Mouse (Mus musculus) ovary, adult 18-20 months (tissue): Measurements from ENCODE around the gene Gm10031.
"Not testable (repeated sequence)": the region's sequence is repeated elsewhere in the genome, so short reads cannot be mapped to it uniquely, and the experiment has no call there.

ENCODE experiments used
- DNase-seq: peaks from one replicate; pipeline ENCODE4 v3.0.0; 2022; ENCODE audit warnings: low spot score, mixed read lengths

The Gm10031 gene

DNA sequence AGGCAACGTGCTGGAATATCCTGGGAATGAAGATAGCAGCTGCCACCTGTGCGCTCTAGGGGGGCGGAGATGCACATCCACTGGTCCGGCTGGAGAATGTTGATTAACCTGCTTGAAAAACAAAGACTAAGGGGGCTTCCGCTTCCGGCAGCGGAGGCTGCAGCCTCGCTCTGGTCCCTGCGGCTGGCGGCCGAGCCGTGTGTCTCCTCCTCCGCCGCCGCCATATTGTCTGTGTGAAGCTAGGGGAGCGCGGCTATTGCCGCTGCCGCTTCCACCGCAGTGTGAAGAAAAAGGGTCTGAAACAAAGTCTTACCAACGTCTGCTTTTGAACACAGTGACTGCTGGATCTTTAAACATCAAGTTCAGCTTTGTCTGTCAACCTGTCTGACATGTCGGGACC lies at the start of gene Gm10031:
Gene Gm10031 (plus strand): TSS at position 171 of the 400 bp plus-strand sequence.
- not testable (repeated sequence) for DNase-seq

DNA sequence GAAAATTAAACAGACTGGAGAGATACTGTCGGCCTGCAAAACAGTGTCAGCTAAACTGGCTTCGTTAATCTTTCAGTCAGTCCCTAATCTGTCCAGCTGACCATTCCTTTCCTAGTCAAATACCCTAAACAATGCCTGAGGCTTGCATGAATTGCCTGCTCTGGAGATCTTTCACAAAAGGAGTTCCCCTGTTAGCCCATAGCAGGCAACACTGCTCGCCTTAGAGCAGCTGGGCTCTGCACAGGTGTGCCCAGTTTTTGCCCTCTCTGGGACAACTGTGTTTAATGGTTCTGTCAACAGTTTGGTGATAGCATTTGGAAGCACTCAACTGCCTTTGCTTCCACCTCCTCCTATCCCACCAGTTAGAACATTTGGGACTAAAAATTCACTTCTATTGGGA lies 49.0 kb upstream of the Gm10031 start:
- DNase-seq, result no peak

DNA sequence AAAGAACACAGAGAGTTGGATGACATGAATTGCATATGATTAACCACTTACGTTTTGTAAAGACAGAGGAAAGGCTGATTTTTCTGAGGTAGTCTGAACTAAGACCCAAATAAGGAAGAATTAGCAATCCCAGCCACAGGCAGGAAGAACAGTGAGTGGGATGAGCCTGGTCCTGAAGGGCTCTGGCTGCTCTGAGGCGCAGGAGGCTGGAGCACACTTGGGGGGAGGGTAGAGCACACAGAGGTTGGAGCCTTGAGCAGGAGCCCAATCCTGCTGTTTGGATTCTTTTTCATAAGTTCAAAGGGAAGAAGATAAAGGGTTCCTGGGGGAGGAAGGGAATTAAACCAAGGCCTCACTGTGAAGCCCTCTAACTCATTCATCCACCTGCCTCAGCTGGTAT lies 47.8 kb upstream of the Gm10031 start:
- DNase-seq, result peak; percentile 68

DNA sequence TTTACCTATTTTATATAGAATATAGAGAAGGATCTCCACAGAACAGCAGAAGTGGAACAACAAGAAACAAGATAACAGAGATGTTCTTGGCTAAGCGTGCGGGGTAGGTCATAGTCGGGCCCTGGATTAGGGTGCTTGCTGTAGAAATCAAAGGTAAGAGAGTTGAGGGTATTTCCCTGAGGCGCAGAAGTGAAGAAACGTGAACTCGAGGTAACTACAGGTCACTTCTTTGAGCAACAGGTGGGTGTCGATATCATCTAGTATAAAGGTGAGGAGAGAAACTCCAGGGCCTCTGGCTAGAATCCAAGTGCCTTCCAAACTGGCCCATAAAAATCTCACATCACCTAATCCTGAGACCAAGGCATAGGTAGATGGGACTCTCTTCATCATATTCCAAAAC lies 47.3 kb upstream of the Gm10031 start:
- no peak for DNase-seq

DNA sequence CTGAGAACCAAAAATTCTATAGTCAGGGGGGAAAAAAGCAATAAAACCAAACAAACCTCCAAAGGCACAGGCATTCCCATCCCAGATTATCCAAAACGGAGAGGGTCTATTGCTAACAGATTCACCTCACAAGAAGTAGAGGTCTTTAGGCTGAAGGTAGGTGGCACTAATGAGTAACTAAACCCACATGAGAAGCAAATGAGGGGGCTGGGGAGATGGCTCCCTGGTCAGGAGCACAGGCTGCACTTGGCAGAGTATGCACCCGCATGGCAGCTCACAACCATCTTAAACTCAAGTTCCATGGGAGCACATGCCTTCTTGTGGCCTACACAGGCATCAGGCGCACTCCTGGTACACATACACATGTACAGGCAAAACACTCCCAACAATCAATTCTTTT lies 42.0 kb upstream of the Gm10031 start:
- no peak for DNase-seq

DNA sequence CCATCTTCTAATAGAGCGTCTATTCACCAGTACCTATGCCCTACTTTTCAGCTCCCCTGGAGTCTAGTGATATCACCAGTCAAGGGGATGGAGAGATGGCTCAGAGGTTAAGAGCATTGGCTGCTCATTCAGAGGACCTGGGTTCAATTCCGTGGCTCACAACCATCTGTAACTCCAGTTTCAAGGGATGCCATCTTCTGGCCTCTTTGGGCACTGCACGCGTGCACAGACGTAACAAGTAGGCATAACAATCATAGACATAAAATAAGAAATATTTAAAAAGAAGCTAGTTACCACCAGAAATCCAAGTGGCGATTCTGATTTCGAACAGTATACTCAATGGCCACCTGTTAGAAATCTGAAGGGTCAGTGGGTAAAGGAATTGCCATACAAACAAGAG lies 36.3 kb upstream of the Gm10031 start:
- no peak for DNase-seq

DNA sequence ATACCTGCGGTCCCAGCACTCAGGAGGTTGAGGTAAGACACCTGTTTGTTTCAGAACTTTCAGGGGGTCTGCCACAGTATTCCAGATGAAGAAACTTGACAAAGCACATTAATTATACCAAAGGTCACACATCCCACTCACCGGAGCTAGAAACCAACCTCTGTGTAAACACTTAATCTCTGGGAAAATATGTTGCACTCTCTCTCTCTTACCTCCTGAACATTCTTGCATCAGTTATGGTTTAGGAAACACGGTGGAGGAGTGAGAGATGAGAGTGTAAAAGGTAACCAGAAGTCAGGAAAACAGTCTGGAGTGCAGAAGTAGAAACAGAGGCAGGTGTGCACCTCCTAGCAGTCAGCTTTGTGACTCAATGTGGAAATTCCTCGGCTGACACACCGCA lies 35.8 kb upstream of the Gm10031 start:
- DNase-seq, result no peak

DNA sequence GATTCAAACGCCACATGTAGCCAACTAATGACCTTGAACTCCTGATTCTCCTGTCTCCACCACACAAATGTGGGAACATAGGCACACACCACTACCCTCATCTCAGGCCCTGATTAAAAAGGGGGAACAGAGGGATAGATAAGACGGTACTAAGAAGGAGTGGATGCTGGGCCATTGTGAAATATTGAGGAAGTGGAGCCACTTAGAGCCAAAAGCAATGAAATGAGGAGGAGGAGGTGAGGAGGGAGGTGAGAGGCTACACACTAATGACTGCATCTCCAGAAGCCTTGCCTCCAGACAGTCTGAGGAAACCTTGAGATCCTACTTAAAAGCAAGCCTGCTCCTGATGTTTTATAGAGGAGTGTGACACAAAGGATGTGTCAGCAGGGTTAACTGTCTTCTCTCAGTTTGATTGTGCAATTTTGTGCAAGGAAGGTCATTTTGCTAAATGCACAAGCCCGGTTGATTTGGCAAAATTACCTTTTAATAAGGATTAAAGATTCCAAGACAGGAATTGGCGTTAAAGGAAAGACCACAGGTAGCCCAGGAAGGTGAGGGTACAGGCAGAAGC lies 32.5 kb upstream of the Gm10031 start:
- DNase-seq, result no peak

DNA sequence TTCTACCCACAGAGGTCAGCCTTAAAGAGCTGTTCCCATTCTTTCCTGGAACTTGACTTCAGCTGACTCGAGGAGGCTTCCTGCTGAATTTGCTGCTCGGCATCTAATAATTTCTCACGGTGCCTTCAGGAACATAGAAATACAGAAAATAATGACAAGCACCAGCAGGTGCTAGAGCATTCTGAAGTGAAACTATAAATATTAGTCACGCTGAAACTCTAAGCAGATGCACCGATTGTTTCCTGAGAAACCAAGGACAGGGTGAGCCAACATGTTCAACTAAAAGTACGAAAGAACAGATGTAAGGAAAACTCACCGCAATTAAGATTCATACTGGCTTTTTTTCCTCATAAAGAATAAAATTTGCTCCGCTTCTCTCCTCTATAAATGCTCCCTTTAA lies 28.8 kb upstream of the Gm10031 start:
- no peak for DNase-seq

DNA sequence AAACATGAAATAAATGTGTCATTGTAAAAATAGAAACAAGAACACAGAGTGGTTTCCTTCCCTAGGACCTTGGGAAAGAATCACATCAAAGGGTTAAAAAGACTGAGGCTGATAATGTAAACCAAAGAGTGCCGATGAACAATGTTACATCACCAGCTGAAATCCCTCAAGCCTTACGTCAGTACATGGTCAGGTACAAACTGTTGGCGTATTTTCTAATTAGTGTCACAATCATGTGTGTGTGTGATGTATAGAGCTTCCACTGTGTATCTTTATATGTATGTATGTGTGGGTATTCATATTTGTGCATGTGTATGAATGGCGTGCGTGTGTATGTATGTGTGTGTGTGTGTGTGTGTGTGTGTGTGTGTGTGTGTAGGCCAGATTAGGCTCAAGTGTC lies 26.9 kb upstream of the Gm10031 start:
- DNase-seq, result no peak

DNA sequence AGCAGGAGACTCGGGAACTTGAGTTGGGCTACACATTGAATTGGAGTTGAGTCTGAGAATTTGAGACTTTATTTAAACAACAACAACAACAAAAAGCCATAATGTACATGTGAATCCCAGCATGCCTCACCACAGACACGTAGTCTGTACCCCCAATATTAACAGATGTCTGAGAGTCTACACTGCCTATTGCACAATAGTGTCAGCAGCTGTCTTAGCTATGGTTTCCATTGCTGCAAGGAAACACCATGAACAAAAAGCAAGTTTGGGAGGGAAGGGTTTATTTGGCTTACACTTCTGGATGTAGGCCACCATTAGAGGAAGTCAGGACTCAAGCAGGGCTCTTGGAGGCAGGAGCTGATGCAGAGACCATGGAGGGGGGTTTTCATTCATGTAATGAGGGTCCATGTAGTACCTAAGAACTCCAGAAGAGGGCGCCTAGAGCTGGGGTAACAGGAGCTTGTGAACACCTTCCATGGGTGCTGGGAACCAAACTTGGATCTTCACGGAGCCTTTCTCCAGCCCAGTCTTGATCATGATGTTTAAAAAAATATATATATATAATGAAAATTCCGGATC lies 18.8 kb upstream of the Gm10031 start:
- DNase-seq, result no peak

DNA sequence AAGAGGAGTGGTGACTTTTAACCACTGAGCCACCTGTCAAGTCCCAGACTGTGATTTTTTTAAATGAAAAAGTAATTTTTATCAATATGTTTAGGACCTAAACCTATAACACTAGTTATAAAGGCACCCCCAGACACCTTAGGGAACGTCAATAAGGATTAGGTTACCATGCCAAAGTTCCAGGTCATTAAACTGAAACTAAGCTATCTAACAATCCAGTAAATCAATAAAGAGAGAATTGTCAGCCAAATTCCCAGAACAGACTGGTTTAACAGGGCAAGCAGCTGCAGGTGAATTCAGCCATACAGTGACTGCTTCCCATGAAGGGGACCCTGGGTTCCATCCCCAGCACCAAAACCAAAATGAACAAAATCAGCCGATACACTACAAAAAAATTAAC lies 17.9 kb upstream of the Gm10031 start:
- DNase-seq, result no peak

DNA sequence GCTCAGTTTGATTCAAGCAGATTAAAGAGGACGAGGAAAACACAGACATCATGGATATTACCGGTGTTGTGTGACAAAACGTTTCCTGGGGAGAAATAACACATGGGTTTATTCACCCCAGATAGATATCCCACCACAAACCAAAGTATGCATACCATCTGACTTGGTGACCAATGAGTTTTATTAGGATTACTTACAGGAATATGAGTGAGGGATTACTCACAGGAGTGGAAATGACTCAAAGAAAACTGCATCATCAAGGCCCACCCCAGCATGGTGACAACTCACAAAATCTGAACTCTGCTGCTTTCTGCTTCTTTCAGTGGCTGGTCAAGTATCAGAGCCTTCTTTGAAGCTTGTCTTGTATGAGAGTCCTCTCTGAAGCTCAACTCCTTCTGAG lies 16.1 kb upstream of the Gm10031 start:
- DNase-seq, result no peak

DNA sequence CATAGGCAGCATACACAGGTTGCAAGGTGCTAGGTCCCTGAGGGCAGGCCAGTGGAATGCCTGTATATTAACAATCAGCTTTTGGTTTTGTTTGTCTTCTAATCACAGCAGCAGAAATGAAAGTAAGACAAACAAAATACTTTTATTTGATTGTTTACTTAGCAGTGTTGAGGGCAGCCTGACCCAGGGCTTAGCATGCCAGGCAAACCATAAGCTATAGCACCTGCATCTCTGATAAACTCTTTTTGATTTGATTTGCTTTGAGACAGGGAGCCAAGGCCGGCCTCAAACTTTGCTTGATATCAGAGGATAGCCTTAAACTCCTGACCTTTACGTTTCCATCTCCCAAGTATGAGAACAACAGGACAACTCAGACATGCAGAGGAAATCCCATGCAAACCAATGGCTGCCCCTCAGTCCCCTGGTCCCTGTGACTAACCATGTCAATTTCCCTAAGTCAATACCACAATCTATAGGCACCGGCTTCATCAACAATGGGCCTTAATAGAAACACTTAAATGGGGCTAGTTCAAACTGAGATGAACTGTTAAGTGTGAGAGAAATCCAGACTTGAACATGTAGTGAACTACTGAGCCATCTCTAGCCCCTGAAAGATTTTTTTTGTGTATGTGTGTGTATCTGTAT lies 3.6 kb upstream of the Gm10031 start:
- peak; percentile 35 for DNase-seq

DNA sequence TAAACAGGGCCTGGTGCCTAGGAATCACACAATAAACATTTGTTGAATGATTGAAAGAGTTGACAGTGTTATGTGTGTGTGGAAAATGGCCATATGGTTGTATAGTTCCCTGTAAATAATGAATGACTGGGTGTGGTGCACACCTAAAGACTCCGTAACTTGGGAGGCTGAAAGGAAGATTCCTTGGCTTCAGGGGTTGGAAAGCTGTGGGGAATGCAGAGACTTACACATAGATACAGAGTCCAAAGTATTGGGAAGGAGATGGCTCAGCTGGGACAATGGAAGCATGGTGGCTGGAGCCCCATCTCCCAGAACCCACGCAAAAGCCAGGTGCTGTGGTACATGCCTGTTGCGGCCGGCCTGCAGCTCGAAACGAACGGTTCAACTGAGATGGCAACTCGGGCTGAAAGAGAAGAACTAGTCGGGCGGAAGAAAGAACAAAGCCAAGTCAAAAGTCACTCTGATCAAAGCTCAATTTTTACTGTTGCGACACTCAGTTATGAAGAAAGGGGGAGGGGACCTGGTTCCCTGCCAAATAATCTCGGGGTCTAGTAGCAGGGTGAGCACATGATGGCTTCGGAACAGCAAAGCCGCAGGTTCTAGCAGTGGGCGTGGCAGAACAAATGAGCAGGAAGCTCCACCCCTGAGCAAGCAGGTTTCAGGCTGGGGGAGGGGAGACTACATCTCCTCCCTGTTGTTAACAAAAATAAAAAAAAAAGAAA lies 1.9 kb upstream of the Gm10031 start:
- no peak for DNase-seq

DNA sequence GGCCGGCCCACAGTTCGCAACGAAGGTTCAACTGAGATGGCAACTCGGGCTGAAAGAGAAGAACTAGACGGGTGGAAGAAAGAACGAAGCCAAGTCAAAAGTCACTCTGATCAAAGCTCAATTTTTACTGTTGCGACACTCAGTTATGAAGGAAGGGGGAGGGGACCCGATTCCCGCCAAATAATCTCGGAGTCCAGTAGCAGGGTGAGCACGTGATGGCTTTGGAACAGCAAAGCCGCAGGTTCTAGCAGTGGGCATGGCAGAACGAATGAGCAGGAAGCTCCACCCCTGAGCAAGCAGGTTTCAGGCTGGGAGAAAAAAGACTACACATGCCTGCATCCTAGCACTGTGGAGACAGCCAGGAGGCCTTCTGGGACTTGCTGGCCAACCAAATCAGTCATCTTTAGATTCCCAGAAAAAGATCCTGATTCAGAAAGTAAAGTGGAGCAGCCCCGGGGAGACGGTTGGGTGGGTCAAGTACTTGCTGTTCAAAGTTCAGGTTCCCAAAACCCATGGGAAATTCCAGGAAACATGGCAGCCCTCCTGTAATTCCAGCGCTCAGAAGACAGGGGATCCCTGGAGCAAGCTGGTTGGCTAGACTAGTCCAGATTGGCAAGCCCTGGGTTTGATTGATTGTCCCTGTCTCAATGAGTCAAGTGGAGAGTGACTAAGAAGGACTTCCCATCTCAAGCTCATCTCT lies 8.8 kb downstream of the Gm10031 start:
- not testable (repeated sequence) for DNase-seq

DNA sequence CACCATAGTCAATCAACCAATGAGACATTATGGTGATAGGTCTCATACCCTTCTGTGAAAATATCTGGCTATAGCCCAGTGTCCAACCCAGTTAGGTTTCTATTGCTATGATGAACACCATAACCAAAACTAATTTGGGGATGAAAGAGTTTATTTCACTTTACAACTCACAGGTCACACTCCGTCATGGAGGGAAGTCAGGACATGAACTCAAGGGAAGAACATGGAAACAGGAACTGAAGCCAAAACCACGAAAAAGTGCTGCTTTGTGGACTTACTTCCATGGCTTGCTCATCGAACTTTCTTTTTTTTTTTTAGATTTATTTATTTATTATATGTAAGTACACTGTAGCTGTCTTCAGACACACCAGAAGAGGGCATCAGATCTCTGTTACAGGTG lies 9.7 kb downstream of the Gm10031 start:
- no peak for DNase-seq

DNA sequence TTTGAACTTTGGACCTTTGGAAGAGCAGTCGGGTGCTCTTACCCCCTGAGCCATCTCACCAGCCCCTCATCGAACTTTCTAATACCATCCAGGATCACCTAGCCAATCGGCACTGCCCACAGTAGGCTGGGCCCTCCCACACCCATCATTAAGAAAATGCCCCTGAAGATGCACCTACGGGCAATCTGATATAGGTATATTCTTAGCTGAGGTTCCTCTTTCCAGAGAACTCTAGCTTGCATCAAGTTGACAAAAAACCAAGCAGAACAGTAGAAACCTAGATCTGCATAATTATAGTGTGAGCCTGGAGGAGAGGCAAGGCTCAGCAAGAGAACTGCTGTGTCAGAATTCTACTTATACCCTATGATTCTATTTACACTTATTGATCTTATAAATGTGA lies 10.1 kb downstream of the Gm10031 start:
- DNase-seq, result no peak

DNA sequence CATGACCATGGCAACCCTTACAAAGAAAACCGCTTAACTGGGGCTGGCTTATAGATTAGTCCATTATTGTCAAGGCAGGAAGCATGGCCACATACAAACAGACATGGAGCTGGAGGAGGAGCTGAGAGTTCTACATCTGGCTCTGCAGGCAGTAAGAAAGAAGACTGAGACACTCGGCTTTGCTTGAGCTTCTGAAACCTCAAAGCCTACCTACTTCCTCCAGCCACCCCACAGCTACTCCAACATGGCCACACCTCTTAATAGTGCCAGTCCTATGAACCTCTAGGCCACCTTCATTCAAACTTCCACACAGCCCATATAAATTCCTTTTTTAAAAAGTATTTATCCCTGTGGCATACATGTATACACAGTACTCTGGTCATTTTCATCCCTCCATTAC lies 13.2 kb downstream of the Gm10031 start:
- no peak for DNase-seq

DNA sequence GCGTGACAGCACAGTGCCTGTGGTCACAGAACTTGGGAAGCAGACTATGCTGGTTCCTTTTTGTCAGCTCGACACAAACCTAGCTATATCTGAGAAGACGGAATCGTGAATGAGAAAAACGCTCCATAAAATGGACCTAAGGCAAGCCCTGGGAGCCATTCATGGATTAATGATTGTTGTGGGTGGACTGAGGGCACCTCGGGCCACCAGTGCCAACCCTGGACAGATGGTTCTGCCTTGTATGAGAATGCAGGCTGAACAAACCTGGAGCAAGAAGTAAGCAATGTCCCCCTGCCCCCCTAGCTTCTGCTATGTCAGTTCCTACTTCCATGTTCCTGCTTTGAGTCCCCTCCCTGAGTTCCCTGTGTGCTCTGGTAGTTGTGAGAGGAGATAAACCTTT lies 13.9 kb downstream of the Gm10031 start:
- no peak for DNase-seq

DNA sequence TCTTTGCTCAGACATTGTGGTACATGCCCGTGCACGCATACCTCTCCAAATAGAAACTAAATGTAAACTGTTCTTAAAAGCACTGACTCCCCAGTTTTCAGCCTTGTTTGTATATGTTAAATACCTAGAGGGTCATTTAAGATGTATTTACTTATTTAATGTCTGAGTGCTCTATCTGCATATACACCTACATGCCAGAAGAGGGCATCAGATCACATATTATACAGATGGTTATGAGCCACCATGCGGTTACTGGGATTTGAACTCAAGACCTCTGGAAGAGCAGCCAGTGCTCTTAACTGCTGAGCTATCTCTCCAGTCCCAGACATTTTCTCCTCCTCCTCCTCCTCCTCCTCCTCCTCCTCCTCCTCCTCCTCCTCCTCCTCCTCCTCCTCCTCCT lies 14.6 kb downstream of the Gm10031 start:
- DNase-seq, result no peak

DNA sequence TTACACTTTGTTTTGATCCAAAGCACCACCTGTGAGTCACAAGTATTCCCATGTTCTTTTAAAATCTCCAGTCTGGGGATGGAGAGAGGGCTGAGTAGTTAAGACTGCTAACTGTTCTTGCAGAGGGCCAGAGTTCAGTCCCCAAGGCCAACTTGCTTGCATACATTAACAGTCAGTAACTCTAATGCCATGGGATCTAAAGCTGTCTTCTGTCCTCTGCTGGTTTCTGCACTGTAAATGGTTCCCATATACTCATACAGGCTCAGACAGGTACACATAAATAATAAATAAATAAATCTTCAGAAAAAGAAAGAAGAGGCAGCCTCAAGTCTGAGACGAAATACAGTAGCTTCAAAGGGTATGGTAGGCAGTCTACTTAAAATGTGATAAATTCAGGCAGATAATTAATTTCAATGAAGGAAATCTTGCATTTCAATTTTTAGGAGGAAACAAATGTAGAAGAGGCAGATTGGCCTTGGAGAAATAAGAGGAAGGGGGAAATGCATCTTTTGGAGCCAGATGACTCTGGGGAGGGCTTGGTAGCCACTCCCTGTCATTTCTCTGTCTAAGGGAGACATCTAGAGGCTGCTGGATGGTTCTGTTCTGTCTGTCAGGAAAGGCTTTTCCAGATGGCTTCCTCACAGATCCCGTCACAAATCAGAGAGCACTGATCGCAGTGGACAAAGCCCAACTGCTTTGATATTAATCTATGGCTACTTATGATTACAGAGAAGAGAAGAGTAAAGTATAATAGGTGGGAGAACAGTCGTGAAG lies 16.2 kb downstream of the Gm10031 start:
- no peak for DNase-seq
